Mouse (Mus musculus) olfactory bulb, adult 2 months (tissue): ENCODE data around the gene 1700012P22Rik.

Experiments used
- CTCF ChIP-seq: fragments of 200-500 bp; IDR thresholded peaks from 2 replicates; pipeline ENCODE4 v1.5.1; 2012; ENCODE audit warnings: low read depth, mild to moderate bottlenecking, low read length, moderate library complexity; ENCODE audit not compliant: insufficient read depth
- POLR2A ChIP-seq: fragments of 200-500 bp; IDR thresholded peaks from 2 replicates; pipeline ENCODE4 v1.6.1; 2012; ENCODE audit warnings: mild to moderate bottlenecking, low read depth, low read length, moderate library complexity; ENCODE audit not compliant: insufficient read depth

GRCm38 (mm10) chr4:144424590-144424989 is 14.0 kb downstream of the 1700012P22Rik start:
- TF ChIP-seq POLR2A, result no peak
- TF ChIP-seq CTCF, result no peak
